Mouse (Mus musculus): ENCODE measurements around the gene Anapc7. TPM values are rescaled to one million over a fixed set of nuclear protein-coding genes. Genes with fewer than 3 reads are reported as not detected.

Gene Anapc7
- total and polyA plus RNA-seq, 3 experiments, result 39.9 to 49.7 TPM; not detected in 1

- H3K4me1 ChIP-seq (ENCODE audit: control insufficient read depth in 1 of 2, insufficient read depth in 2 of 2, low read length in 2 of 2), result peaks cover 0 to 4% of the 10 kb centered on the region in 2 experiments; a peak in 2 of 4 replicates
- no peaks in the 10 kb centered on the region for H3K9me3 ChIP-seq (replicated peaks; ENCODE audit: insufficient read depth, low read length)
- no peaks in the 10 kb centered on the region for H3K27me3 ChIP-seq (ENCODE audit: control insufficient read depth in 1 of 2, insufficient read depth in 2 of 2, low read length in 2 of 2)
- TF ChIP-seq ZMIZ1 (IDR thresholded peaks at IDR 0.05; ENCODE audit: low read depth, low read length) (no peak), ELF1 (IDR thresholded peaks at IDR 0.05; ENCODE audit: low read depth, low read length) (no peak), NRF1 (IDR thresholded peaks at IDR 0.05; ENCODE audit: insufficient read depth, low read depth, low read length, poor library complexity, severe bottlenecking) (no peak), UBTF (IDR thresholded peaks at IDR 0.05; ENCODE audit: borderline replicate concordance, insufficient read depth, low read depth, low read length) (no peak), EP300 (IDR thresholded peaks at IDR 0.05; ENCODE audit: low read depth in 1 of 2, low read length in 2 of 2) (no peak), GATA1 (IDR thresholded peaks at IDR 0.05; ENCODE audit: low read depth, low read length) (no peak), BHLHE40 (IDR thresholded peaks at IDR 0.05; ENCODE audit: borderline replicate concordance, low read depth, low read length) (no peak), POLR2AphosphoS5 (IDR thresholded peaks at IDR 0.05; ENCODE audit: borderline replicate concordance, low read depth, low read length) (no peak), ZKSCAN1 (IDR thresholded peaks at IDR 0.05; ENCODE audit: low read depth, low read length) (no peak), POLR2A (IDR thresholded peaks at IDR 0.05; ENCODE audit: control insufficient read depth in 1 of 2, insufficient read depth in 1 of 2, low read depth in 1 of 2, low read length in 2 of 2, poor library complexity in 1 of 2) (no peak), E2F4 (IDR thresholded peaks at IDR 0.05; ENCODE audit: borderline replicate concordance, low read depth, low read length) (no peak), USF1 (IDR thresholded peaks at IDR 0.05; ENCODE audit: low read depth, low read length) (no peak), MXI1 (IDR thresholded peaks at IDR 0.05; ENCODE audit: low read depth, low read length) (no peak), USF2 (IDR thresholded peaks at IDR 0.05; ENCODE audit: borderline replicate concordance in 1 of 2, insufficient read depth in 1 of 2, low read depth in 1 of 2, low read length in 2 of 2) (no peak), ZNF384 (IDR thresholded peaks at IDR 0.05; ENCODE audit: low read depth, low read length) (no peak), SMC3 (IDR thresholded peaks at IDR 0.05; ENCODE audit: low read depth, low read length) (no peak), MAFK (IDR thresholded peaks at IDR 0.05; ENCODE audit: borderline replicate concordance, low read depth, low read length) (no peak), CTCF (IDR thresholded peaks at IDR 0.05 in 2 of 3, conservative IDR thresholded peaks at IDR 0.05 in 1 of 3; ENCODE audit: control insufficient read depth in 1 of 3, insufficient read depth in 1 of 3, low read depth in 2 of 3, low read length in 3 of 3, poor library complexity in 1 of 3, severe bottlenecking in 1 of 3) (no peak), GABPA (IDR thresholded peaks at IDR 0.05; ENCODE audit: low read depth, low read length) (no peak)
- no peak overlapping the region for H3K9ac ChIP-seq (ENCODE audit: control insufficient read depth, low read depth, low read length, poor library complexity, severe bottlenecking)
- H3K27ac ChIP-seq (ENCODE audit: control insufficient read depth, low read depth, low read length), result no peak overlapping the region
- H3K4me3 ChIP-seq (ENCODE audit: control insufficient read depth in 1 of 2, insufficient read depth in 1 of 2, low read depth in 2 of 2, low read length in 2 of 2), result no peak overlapping the region
- no peak for DNase-seq (ENCODE audit: low read depth, low spot score)
- peaks cover 12 to 69% of the 10 kb centered on the region in 2 experiments for H3K36me3 ChIP-seq (ENCODE audit: control insufficient read depth in 1 of 2, insufficient read depth in 2 of 2, low read length in 2 of 2)
- peaks cover 17% of the 10 kb centered on the region for H3K79me2 ChIP-seq (ENCODE audit: control insufficient read depth, insufficient read depth, low read length, poor library complexity)
Measured at GRCm38 (mm10) chr5:122490148-122490547, 68.7 kb downstream of the Anapc7 start.

GRCm38 (mm10) chr5:122491385-122491784 is 69.9 kb downstream of the Anapc7 start:
- H3K4me3 ChIP-seq (ENCODE audit: control insufficient read depth in 1 of 2, insufficient read depth in 1 of 2, low read depth in 2 of 2, low read length in 2 of 2), result no peak overlapping the region
- TF ChIP-seq CTCF (IDR thresholded peaks at IDR 0.05 in 2 of 3, conservative IDR thresholded peaks at IDR 0.05 in 1 of 3; ENCODE audit: control insufficient read depth in 1 of 3, insufficient read depth in 1 of 3, low read depth in 2 of 3, low read length in 3 of 3, poor library complexity in 1 of 3, severe bottlenecking in 1 of 3) (peak in 2 of 3 experiments; percentile 5 to 27; a peak in 2 of 6 replicates), RAD21 (IDR thresholded peaks at IDR 0.05; ENCODE audit: low read depth, low read length) (no peak), MAFK (IDR thresholded peaks at IDR 0.05; ENCODE audit: borderline replicate concordance, low read depth, low read length) (no peak), MYC (IDR thresholded peaks at IDR 0.05; ENCODE audit: low read depth, low read length) (no peak), EP300 (IDR thresholded peaks at IDR 0.05; ENCODE audit: low read depth in 1 of 2, low read length in 2 of 2) (peak in 1 of 2 experiments; percentile 25; a peak in 1 of 4 replicates)
- peaks cover 16 to 72% of the 10 kb centered on the region in 2 experiments for H3K36me3 ChIP-seq (ENCODE audit: control insufficient read depth in 1 of 2, insufficient read depth in 2 of 2, low read length in 2 of 2)
- peaks cover 2 to 4% of the 10 kb centered on the region in 2 experiments; a peak in 3 of 4 replicates for H3K4me1 ChIP-seq (ENCODE audit: control insufficient read depth in 1 of 2, insufficient read depth in 2 of 2, low read length in 2 of 2)
- H3K27ac ChIP-seq (ENCODE audit: control insufficient read depth, low read depth, low read length), result no peak overlapping the region
- H3K9ac ChIP-seq (ENCODE audit: control insufficient read depth, low read depth, low read length, poor library complexity, severe bottlenecking), result no peak overlapping the region
- no peaks in the 10 kb centered on the region for H3K9me3 ChIP-seq (replicated peaks; ENCODE audit: insufficient read depth, low read length)
- peak; percentile 42 for DNase-seq (ENCODE audit: low read depth, low spot score)
- H3K27me3 ChIP-seq (ENCODE audit: control insufficient read depth in 1 of 2, insufficient read depth in 2 of 2, low read length in 2 of 2), result no peaks in the 10 kb centered on the region
- H3K79me2 ChIP-seq (ENCODE audit: control insufficient read depth, insufficient read depth, low read length, poor library complexity), result peaks cover 26% of the 10 kb centered on the region
